Mouse (Mus musculus): ENCODE measurements around the gene Med13l. TPM values are rescaled to one million over a fixed set of nuclear protein-coding genes. Genes with fewer than 3 reads are reported as not detected.
A peak's percentile ranks its signal among the peaks of the same experiment; 100 is the strongest.

Gene Med13l
- total and polyA plus RNA-seq, 2 experiments from 2014 or later = 12.5 to 31.0 TPM

DNA sequence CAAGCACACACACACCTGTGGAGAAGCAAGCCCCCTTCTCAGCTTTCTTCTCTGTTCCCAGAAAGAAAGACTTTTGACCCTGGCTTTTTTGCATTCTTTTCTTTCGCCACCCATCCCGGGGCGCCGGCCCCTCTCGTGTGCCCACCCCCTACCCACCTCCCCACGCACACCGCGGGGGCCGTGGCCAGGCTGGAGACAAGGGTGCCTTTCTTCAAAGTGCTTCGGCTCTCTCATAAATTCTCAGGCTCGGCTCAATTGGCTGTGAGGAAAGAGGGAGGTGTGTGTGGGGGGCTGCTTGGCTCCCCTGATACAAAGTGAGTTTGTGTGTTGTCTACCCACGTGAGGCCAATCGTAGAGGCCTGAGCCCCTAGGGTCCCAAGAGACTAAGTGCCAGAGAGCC lies 28.4 kb upstream of the Med13l start:
- Histone ChIP-seq H3K4me2 (ENCODE audit: low read depth) (no peak overlapping the region), H3K4me1 (ENCODE audit: insufficient read depth) (no peaks in the 10 kb centered on the region), H3K4me3 (ENCODE audit: low read depth, low read length) (no peak overlapping the region), H3K9ac (no peak overlapping the region), H3K27ac (ENCODE audit: low read depth, low read length) (peak overlapping the region; percentile 35; the same call in 1 of the 2 replicates), H3K36me3 (ENCODE audit: insufficient read depth) (no peaks in the 10 kb centered on the region), H3K27me3 (ENCODE audit: insufficient read depth, low read length) (no peaks in the 10 kb centered on the region), H3K9me3 (ENCODE audit: low read length) (no peaks in the 10 kb centered on the region)
- no peak for TF ChIP-seq CTCF (IDR thresholded peaks at IDR 0.05; ENCODE audit: low read depth)
- WGBS = 14% methylated on average over 13 of the region's 13 CpGs
- DNase-seq (peak; percentile 20), ATAC-seq (peak; percentile 40)

DNA sequence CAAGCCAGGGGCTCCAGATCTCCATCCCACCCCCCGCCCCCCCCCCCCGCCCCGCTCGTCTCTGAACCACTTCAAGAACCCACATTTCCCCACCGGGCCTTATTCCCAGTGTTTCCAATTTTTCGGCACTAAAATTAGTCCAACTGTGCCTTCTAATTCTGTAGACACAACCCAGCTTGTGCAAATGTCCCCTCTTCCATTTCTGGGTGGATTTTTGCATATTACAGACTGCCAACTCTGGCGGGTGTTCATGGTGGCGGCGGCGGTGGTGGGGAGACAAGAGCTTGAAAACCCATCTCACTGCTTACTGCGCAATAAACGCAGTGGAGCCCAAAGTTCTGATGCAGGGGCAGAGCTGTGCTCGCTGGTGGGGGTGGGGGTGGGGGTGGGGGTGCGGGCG lies 27.8 kb upstream of the Med13l start:
- 40% methylated on average over 15 of the region's 15 CpGs for WGBS
- Histone ChIP-seq H3K27ac (ENCODE audit: low read depth, low read length) (peak overlapping the region; percentile 35; the same call in 1 of the 2 replicates), H3K9ac (no peak overlapping the region), H3K4me3 (ENCODE audit: low read depth, low read length) (no peak overlapping the region), H3K36me3 (ENCODE audit: insufficient read depth) (no peaks in the 10 kb centered on the region), H3K9me3 (ENCODE audit: low read length) (no peaks in the 10 kb centered on the region), H3K27me3 (ENCODE audit: insufficient read depth, low read length) (no peaks in the 10 kb centered on the region), H3K4me1 (ENCODE audit: insufficient read depth) (no peaks in the 10 kb centered on the region), H3K4me2 (ENCODE audit: low read depth) (no peak overlapping the region)
- ATAC-seq (peak; percentile 45; the same call in 1 of the 2 replicates), DNase-seq (peak; percentile 69)
- no peak for TF ChIP-seq CTCF (IDR thresholded peaks at IDR 0.05; ENCODE audit: low read depth)

DNA sequence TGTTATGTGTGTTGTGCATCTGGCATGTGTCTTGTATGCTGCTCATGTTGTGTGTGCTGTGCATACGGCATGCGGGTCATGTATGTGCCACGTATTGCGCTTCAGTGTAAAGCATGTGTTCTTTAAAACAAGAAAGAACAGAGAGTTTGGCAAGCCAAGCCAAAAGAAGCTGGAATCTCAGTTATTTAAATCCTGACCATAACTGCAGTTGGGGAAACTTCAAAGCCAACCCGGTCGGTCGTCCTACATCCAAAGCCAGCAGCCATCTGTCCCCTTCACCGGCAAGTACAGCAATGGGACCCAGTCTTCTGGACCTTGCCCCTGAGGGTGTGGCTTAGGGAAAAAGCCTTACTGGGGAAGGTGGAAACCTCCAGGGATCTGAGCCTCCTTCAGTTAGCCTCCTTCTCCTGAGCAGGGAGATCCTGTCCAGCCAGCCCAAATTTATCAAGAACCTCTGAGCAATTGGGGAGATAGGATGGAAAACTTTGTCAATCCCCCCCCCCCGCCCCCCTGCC lies 26.0 kb upstream of the Med13l start:
- H3K36me3 ChIP-seq (ENCODE audit: insufficient read depth) = no peaks in the 10 kb centered on the region
- WGBS = 60% methylated on average over 9 of the region's 9 CpGs
- DNase-seq = no peak
- no peak for ATAC-seq
- no peak overlapping the region for H3K4me2 ChIP-seq (ENCODE audit: low read depth)
- H3K27me3 ChIP-seq (ENCODE audit: insufficient read depth, low read length) = no peaks in the 10 kb centered on the region
- H3K4me1 ChIP-seq (ENCODE audit: insufficient read depth) = no peaks in the 10 kb centered on the region
- TF ChIP-seq CTCF (IDR thresholded peaks at IDR 0.05; ENCODE audit: low read depth) = no peak
- no peaks in the 10 kb centered on the region for H3K9me3 ChIP-seq (ENCODE audit: low read length)
- H3K27ac ChIP-seq (ENCODE audit: low read depth, low read length) = no peak overlapping the region
- no peak overlapping the region for H3K9ac ChIP-seq
- no peak overlapping the region for H3K4me3 ChIP-seq (ENCODE audit: low read depth, low read length)

DNA sequence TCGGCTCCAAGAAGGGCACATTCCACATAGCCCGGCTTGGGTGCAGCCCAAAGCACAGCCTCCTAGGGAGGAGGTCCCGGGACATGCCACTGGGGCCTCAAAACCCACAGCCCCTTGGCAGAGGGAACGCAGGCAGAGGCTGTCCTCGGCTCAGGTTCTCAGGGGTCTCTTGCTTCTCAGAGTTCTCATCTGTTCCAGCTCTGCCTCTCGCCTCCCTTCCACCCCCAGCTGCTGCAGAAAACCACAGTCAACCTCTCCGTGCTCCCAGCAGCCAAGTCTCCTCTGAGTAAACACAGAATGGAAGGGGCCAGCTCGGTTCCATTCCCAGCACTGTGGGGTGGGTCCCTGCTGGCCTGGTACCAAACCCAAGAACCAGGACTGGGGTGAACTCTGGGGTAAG lies 25.3 kb upstream of the Med13l start:
- no peak overlapping the region for H3K4me3 ChIP-seq (ENCODE audit: low read depth, low read length)
- no peaks in the 10 kb centered on the region for H3K27me3 ChIP-seq (ENCODE audit: insufficient read depth, low read length)
- H3K4me1 ChIP-seq (ENCODE audit: insufficient read depth) = no peaks in the 10 kb centered on the region
- H3K9me3 ChIP-seq (ENCODE audit: low read length) = no peaks in the 10 kb centered on the region
- no peak overlapping the region for H3K27ac ChIP-seq (ENCODE audit: low read depth, low read length)
- no peak for TF ChIP-seq CTCF (IDR thresholded peaks at IDR 0.05; ENCODE audit: low read depth)
- no peak overlapping the region for H3K4me2 ChIP-seq (ENCODE audit: low read depth)
- no peaks in the 10 kb centered on the region for H3K36me3 ChIP-seq (ENCODE audit: insufficient read depth)
- ATAC-seq = no peak
- DNase-seq = no peak
- WGBS = 48% methylated on average over 8 of the region's 8 CpGs
- H3K9ac ChIP-seq = no peak overlapping the region

DNA sequence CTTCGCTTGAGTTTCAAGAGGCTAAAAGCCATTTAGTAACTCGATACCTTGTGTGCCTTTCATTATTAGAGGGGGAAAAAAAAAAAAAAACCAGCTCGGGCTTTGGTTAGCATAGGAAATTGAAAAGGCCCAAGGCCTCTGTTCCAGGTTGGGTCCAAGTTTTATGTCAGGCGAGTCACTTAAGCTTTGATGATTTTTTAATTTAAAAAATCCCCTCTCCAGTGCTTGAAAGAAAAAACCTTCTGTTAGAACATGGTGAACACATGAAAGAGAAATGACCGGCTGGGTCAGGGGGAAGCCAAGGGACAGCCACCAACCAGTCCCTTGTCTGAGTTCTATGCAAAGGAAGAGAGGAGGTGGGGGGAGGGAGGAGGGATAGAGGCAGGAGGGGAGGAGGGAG lies 22.0 kb upstream of the Med13l start:
- no peak for DNase-seq
- H3K36me3 ChIP-seq (ENCODE audit: insufficient read depth) = no peaks in the 10 kb centered on the region
- no peaks in the 10 kb centered on the region; the same call in 1 of the 2 replicates for H3K9me3 ChIP-seq (ENCODE audit: low read length)
- H3K4me1 ChIP-seq (ENCODE audit: insufficient read depth) = no peaks in the 10 kb centered on the region
- H3K27ac ChIP-seq (ENCODE audit: low read depth, low read length) = no peak overlapping the region
- no peak overlapping the region for H3K9ac ChIP-seq
- TF ChIP-seq CTCF (IDR thresholded peaks at IDR 0.05; ENCODE audit: low read depth) = no peak
- H3K4me3 ChIP-seq (ENCODE audit: low read depth, low read length) = no peak overlapping the region
- no peaks in the 10 kb centered on the region for H3K27me3 ChIP-seq (ENCODE audit: insufficient read depth, low read length)
- ATAC-seq = no peak
- WGBS = 17% methylated on average over 5 of the region's 5 CpGs
- no peak overlapping the region for H3K4me2 ChIP-seq (ENCODE audit: low read depth)

DNA sequence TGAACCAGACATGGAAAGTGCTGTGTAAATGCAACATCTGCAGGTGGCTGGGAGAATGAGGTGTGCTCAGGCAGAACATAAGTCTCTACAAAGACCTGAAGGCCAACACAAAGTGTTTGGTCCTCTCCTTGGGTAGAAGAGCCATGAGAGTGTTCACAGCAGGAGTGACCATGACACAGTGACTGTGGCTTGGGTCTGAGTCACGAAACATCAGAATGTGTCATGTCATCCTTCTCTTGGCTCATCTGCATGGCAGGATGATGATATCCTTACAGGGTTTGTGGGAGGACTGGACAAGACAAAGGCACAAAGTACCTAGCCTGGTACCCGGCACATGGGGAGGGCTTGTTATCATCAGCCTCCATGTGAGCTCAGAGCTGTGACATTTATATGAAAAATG lies 16.7 kb upstream of the Med13l start:
- Histone ChIP-seq H3K9me3 (ENCODE audit: low read length) (no peaks in the 10 kb centered on the region; the same call in 1 of the 2 replicates), H3K36me3 (ENCODE audit: insufficient read depth) (no peaks in the 10 kb centered on the region), H3K27me3 (ENCODE audit: insufficient read depth, low read length) (no peaks in the 10 kb centered on the region), H3K9ac (no peak overlapping the region), H3K27ac (ENCODE audit: low read depth, low read length) (no peak overlapping the region), H3K4me2 (ENCODE audit: low read depth) (no peak overlapping the region), H3K4me3 (ENCODE audit: low read depth, low read length) (no peak overlapping the region), H3K4me1 (ENCODE audit: insufficient read depth) (no peaks in the 10 kb centered on the region)
- no peak for TF ChIP-seq CTCF (IDR thresholded peaks at IDR 0.05; ENCODE audit: low read depth)
- 91% methylated on average over 2 of the region's 2 CpGs for WGBS
- ATAC-seq = no peak
- no peak for DNase-seq

DNA sequence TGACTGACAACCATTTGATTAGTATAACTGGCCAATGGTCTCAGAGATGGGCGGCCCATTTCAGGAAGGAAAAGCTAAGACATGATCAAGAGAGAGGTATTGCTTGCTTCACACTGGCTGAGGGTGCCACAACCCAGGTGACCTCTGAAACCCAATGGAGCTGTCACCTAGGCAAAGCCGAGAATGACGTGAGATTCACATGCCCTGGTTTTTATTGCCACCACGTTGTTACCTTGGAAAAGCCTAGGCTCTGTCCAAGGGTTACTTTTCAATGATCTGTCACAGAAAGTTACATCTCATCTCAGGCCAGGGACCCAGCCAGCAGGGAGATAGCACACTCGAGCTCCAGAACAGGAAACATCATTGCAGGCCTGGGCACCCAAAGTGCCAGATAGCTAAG lies 10.0 kb upstream of the Med13l start:
- Histone ChIP-seq H3K9me3 (ENCODE audit: low read length) (no peaks in the 10 kb centered on the region), H3K4me1 (ENCODE audit: insufficient read depth) (no peaks in the 10 kb centered on the region), H3K9ac (no peak overlapping the region), H3K4me2 (ENCODE audit: low read depth) (no peak overlapping the region), H3K27me3 (ENCODE audit: insufficient read depth, low read length) (no peaks in the 10 kb centered on the region), H3K27ac (ENCODE audit: low read depth, low read length) (no peak overlapping the region), H3K36me3 (ENCODE audit: insufficient read depth) (no peaks in the 10 kb centered on the region), H3K4me3 (ENCODE audit: low read depth, low read length) (no peak overlapping the region)
- TF ChIP-seq CTCF (IDR thresholded peaks at IDR 0.05; ENCODE audit: low read depth) = no peak
- ATAC-seq (no peak), DNase-seq (no peak)
- 76% methylated on average over 5 of the region's 5 CpGs for WGBS

Measured in forebrain, postnatal 0 days (tissue).